Mouse (Mus musculus) midbrain, postnatal 0 days (tissue): Measurements from ENCODE around the gene Mybbp1a. TPM values are rescaled to one million over a fixed set of nuclear protein-coding genes. Genes with fewer than 3 reads are reported as not detected.
A peak's percentile ranks its signal among the peaks of the same experiment; 100 is the strongest.

Experiments
- ATAC-seq: fragments of 200-750 bp; cut with Nextera tagmentation; 2 replicates; pipeline ENCODE4 v1.8.0; 2017; ENCODE audit warnings: moderate number of reproducible peaks, mild to moderate bottlenecking, moderate TSS enrichment, moderate library complexity; ENCODE audit not compliant: low FRiP score
- DNase-seq: peaks from one replicate; pipeline ENCODE4 v3.0.0-alpha.2; 2015; ENCODE audit warnings: low spot score
- H3K27ac ChIP-seq: fragments of 300-500 bp; sonication (generic); 2 replicates; pipeline ENCODE4 v1.5.1; 2014; ENCODE audit warnings: low read depth, mild to moderate bottlenecking, low read length, mixed read lengths
- H3K27me3 ChIP-seq: fragments of 300-500 bp; sonication (generic); 2 replicates; pipeline ENCODE4 v1.6.1; 2014; ENCODE audit warnings: low read length, control low read depth, mixed read lengths; ENCODE audit not compliant: insufficient read depth
- H3K36me3 ChIP-seq: fragments of 300-500 bp; sonication (generic); 2 replicates; pipeline ENCODE4 v1.6.1; 2014; ENCODE audit warnings: low read length, control low read depth, mixed read lengths; ENCODE audit not compliant: insufficient read depth
- H3K4me1 ChIP-seq: fragments of 300-500 bp; sonication (generic); 2 replicates; pipeline ENCODE4 v1.6.1; 2014; ENCODE audit warnings: mild to moderate bottlenecking, control low read depth, antibody characterized with exemption, low read length, mixed read lengths; ENCODE audit not compliant: insufficient read depth
- H3K4me2 ChIP-seq: fragments of 300-500 bp; sonication (generic); 2 replicates; pipeline ENCODE4 v1.6.1; 2014; ENCODE audit warnings: low read depth, mild to moderate bottlenecking, low read length, mixed read lengths; ENCODE audit not compliant: poor library complexity, severe bottlenecking
- H3K4me3 ChIP-seq: fragments of 300-500 bp; sonication (generic); 2 replicates; pipeline ENCODE4 v1.5.1; 2014; ENCODE audit warnings: low read depth, mild to moderate bottlenecking, low read length, moderate library complexity
- H3K9ac ChIP-seq: fragments of 300-500 bp; sonication (generic); replicated peaks from 2 replicates; pipeline ENCODE4 v1.6.1; 2014; ENCODE audit warnings: mild to moderate bottlenecking, low read length, moderate library complexity, mixed read lengths; ENCODE audit not compliant: poor library complexity, severe bottlenecking
- H3K9me3 ChIP-seq: fragments of 300-500 bp; sonication (generic); 2 replicates; pipeline ENCODE4 v1.6.1; 2016; ENCODE audit warnings: low read length, control low read depth
- CTCF ChIP-seq: IDR thresholded peaks from 2 replicates; pipeline ENCODE4 v1.5.1; 2016; ENCODE audit warnings: antibody characterized with exemption, mild to moderate bottlenecking
- WGBS: fragments of 180-500 bp; shearing (Covaris S2); extraction: QIAGEN DNeasy Blood & Tissue Kit; methylation state at CpG from one replicate; pipeline ENCODE4 v1.1.7; 2014; 5-methylcytosine and 5-hydroxymethylcytosine counted together
- polyA plus RNA-seq: library from polyadenylated mRNA; unstranded; fragments of >200 nt; fragmentation: Nextera tagmentation; extraction: Ambion mirVana; gene quantifications from 2 replicates; pipeline ENCODE4 v1.2.1, GENCODE M21; 2015
- total RNA-seq: library from RNA; depleted of rRNA; stranded (reverse); fragments of >200 nt; gene quantifications from 2 replicates; pipeline ENCODE4 v1.2.3, GENCODE M21; 2014

Gene Mybbp1a
- total and polyA plus RNA-seq, 2 experiments from 2014 or later: 25.9 to 50.0 TPM

- no peaks in the 10 kb centered on the region for H3K27me3 ChIP-seq
- H3K4me3 ChIP-seq: no peak overlapping the region
- no peaks in the 10 kb centered on the region for H3K4me1 ChIP-seq
- no peak overlapping the region for H3K27ac ChIP-seq
- ATAC-seq (no peak), DNase-seq (no peak)
- peaks cover 28% of the 10 kb centered on the region for H3K36me3 ChIP-seq
- 74% methylated on average over 12 of the region's 12 CpGs for WGBS
- H3K9me3 ChIP-seq: no peaks in the 10 kb centered on the region
- no peak for TF ChIP-seq CTCF
- no peak overlapping the region for H3K4me2 ChIP-seq
- no peak overlapping the region for H3K9ac ChIP-seq
Measured at GRCm38 (mm10) chr11:72457995-72458496, 16.9 kb downstream of the Mybbp1a start.

- no peak for TF ChIP-seq CTCF
- no peak overlapping the region for H3K9ac ChIP-seq
- no peak overlapping the region for H3K4me2 ChIP-seq
- H3K9me3 ChIP-seq: no peaks in the 10 kb centered on the region
- no peaks in the 10 kb centered on the region for H3K27me3 ChIP-seq
- WGBS: 80% methylated on average over 3 of the region's 3 CpGs
- H3K36me3 ChIP-seq: peaks cover 30% of the 10 kb centered on the region
- ATAC-seq (no peak), DNase-seq (no peak)
- H3K27ac ChIP-seq: no peak overlapping the region
- H3K4me1 ChIP-seq: no peaks in the 10 kb centered on the region
- no peak overlapping the region for H3K4me3 ChIP-seq
Measured at GRCm38 (mm10) chr11:72458502-72458901, 17.3 kb downstream of the Mybbp1a start.

- Histone ChIP-seq H3K9ac (no peak overlapping the region), H3K36me3 (peaks cover 18% of the 10 kb centered on the region), H3K27me3 (no peaks in the 10 kb centered on the region), H3K27ac (no peak overlapping the region), H3K4me3 (no peak overlapping the region), H3K4me1 (no peaks in the 10 kb centered on the region), H3K4me2 (no peak overlapping the region), H3K9me3 (no peaks in the 10 kb centered on the region)
- ATAC-seq: no peak
- TF ChIP-seq CTCF: no peak
- 45% methylated on average over 5 of the region's 5 CpGs for WGBS
- no peak for DNase-seq
Measured at GRCm38 (mm10) chr11:72461500-72461981, 20.4 kb downstream of the Mybbp1a start.

GRCm38 (mm10) chr11:72464821-72465220, 23.7 kb downstream of the Mybbp1a start:
- Histone ChIP-seq H3K9ac (no peak overlapping the region), H3K27me3 (no peaks in the 10 kb centered on the region), H3K4me1 (no peaks in the 10 kb centered on the region), H3K4me3 (no peak overlapping the region), H3K9me3 (no peaks in the 10 kb centered on the region), H3K27ac (no peak overlapping the region), H3K36me3 (peaks cover 4% of the 10 kb centered on the region; the same call in 1 of the 2 replicates), H3K4me2 (no peak overlapping the region)
- ATAC-seq (no peak), DNase-seq (no peak)
- 47% methylated on average over 3 of the region's 3 CpGs for WGBS
- TF ChIP-seq CTCF: no peak

- WGBS: 68% methylated on average over 11 of the region's 11 CpGs
- no peak for TF ChIP-seq CTCF
- no peak overlapping the region for H3K4me2 ChIP-seq
- H3K4me3 ChIP-seq: no peak overlapping the region
- ATAC-seq: no peak
- DNase-seq: no peak
- H3K27ac ChIP-seq: peak overlapping the region; percentile 18; the same call in 1 of the 2 replicates
- H3K36me3 ChIP-seq: peaks cover 4% of the 10 kb centered on the region; the same call in 1 of the 2 replicates
- H3K27me3 ChIP-seq: no peaks in the 10 kb centered on the region
- H3K9ac ChIP-seq: no peak overlapping the region
- H3K4me1 ChIP-seq: no peaks in the 10 kb centered on the region
- H3K9me3 ChIP-seq: no peaks in the 10 kb centered on the region
Measured at GRCm38 (mm10) chr11:72465978-72466693, 25.0 kb downstream of the Mybbp1a start.
